Mouse (Mus musculus): ENCODE results near the gene Cldn34c3. TPM values are rescaled to one million over a fixed set of nuclear protein-coding genes. Genes with fewer than 3 reads are reported as not detected.

Gene Cldn34c3
- polyA plus RNA-seq (2017; shearing (Covaris generic)) = not detected

GRCm38 (mm10) chrX:123793365-123793764 lies at the start of gene Cldn34c3:
TSS of gene Cldn34c3 (plus strand) at chrX:123793665.

Other genes starting within 250 kb of the Cldn34c3 start
- gene Cldn34c2, start 212.0 kb upstream of the Cldn34c3 start, polyA plus RNA-seq (2017; shearing (Covaris generic)) = not detected
- gene Gm17467, start 88.9 kb upstream of the Cldn34c3 start, polyA plus RNA-seq (2017; shearing (Covaris generic)) = not detected

All from inflammation-experienced regulatory T-cells (primary cell).